Mouse (Mus musculus) intestine, embryonic 16.5 days (tissue): ENCODE measurements around the gene Camsap2. TPM values are rescaled to one million over a fixed set of nuclear protein-coding genes. Genes with fewer than 3 reads are reported as not detected.

Experiments used
- ATAC-seq: fragments of 200-750 bp; cut with Nextera tagmentation; 2 replicates; pipeline ENCODE4 v1.8.0; 2017; ENCODE audit warnings: moderate TSS enrichment, moderate library complexity
- H3K27ac ChIP-seq: fragments of 300-500 bp; sonication (generic); 2 replicates; pipeline ENCODE4 v1.5.1; 2014; ENCODE audit warnings: mild to moderate bottlenecking, low read length
- H3K27me3 ChIP-seq: fragments of 300-500 bp; sonication (generic); replicated peaks from 2 replicates; pipeline ENCODE4 v1.6.1; 2014; ENCODE audit warnings: low read length, control low read depth, mixed read lengths; ENCODE audit not compliant: control insufficient read depth, insufficient read depth
- H3K36me3 ChIP-seq: fragments of 300-500 bp; sonication (generic); 2 replicates; pipeline ENCODE4 v1.6.1; 2014; ENCODE audit warnings: low read length, control low read depth; ENCODE audit not compliant: control insufficient read depth, insufficient read depth
- H3K4me1 ChIP-seq: fragments of 300-500 bp; sonication (generic); 2 replicates; pipeline ENCODE4 v1.6.1; 2014; ENCODE audit warnings: low read length, control low read depth, mixed read lengths; ENCODE audit not compliant: control insufficient read depth, insufficient read depth
- H3K4me2 ChIP-seq: fragments of 300-500 bp; sonication (generic); 2 replicates; pipeline ENCODE4 v1.6.1; 2014; ENCODE audit warnings: low read depth, low read length, control low read depth
- H3K4me3 ChIP-seq: fragments of 300-500 bp; sonication (generic); 2 replicates; pipeline ENCODE4 v1.5.1; 2014; ENCODE audit warnings: mild to moderate bottlenecking, low read length
- H3K9ac ChIP-seq: fragments of 300-500 bp; sonication (generic); 2 replicates; pipeline ENCODE4 v1.6.1; 2014; ENCODE audit warnings: low read depth, low read length
- H3K9me3 ChIP-seq: fragments of 300-500 bp; sonication (generic); 2 replicates; pipeline ENCODE4 v1.6.1; 2016; ENCODE audit warnings: low read length, control low read depth; ENCODE audit not compliant: control insufficient read depth
- WGBS: fragments of 180-500 bp; shearing (Covaris S2); extraction: QIAGEN DNeasy Blood & Tissue Kit; methylation state at CpG from one replicate; pipeline ENCODE4 v1.1.7; 2014; 5-methylcytosine and 5-hydroxymethylcytosine counted together
- polyA plus RNA-seq: library from polyadenylated mRNA; unstranded; fragments of >200 nt; fragmentation: Nextera tagmentation; extraction: Ambion mirVana; gene quantifications from 2 replicates; pipeline ENCODE4 v1.2.1, GENCODE M21; 2015

The Camsap2 gene
- polyA plus RNA-seq, 1 experiment from 2014 or later = 3.9 TPM

- H3K27ac ChIP-seq = no peak overlapping the region
- ATAC-seq = no peak
- no peak overlapping the region for H3K9ac ChIP-seq
- H3K4me3 ChIP-seq = no peak overlapping the region
- WGBS = 85% methylated on average over 3 of the region's 3 CpGs
- H3K27me3 ChIP-seq = peaks cover 39% of the 10 kb centered on the region
- H3K4me2 ChIP-seq = no peak overlapping the region
- H3K4me1 ChIP-seq = no peaks in the 10 kb centered on the region
- no peaks in the 10 kb centered on the region for H3K36me3 ChIP-seq
- no peaks in the 10 kb centered on the region for H3K9me3 ChIP-seq
Observed at GRCm38 (mm10) chr1:136365986-136366385, 20.1 kb upstream of the Camsap2 start.

- peaks cover 40% of the 10 kb centered on the region for H3K27me3 ChIP-seq
- ATAC-seq = no peak
- 60% methylated on average over 19 of the region's 19 CpGs for WGBS
Observed at GRCm38 (mm10) chr1:136364711-136365110, 18.8 kb upstream of the Camsap2 start.

GRCm38 (mm10) chr1:136363035-136363434, 17.1 kb upstream of the Camsap2 start:
- 76% methylated on average over 6 of the region's 6 CpGs for WGBS
- no peak overlapping the region for H3K4me2 ChIP-seq
- H3K4me3 ChIP-seq = no peak overlapping the region
- no peaks in the 10 kb centered on the region for H3K4me1 ChIP-seq
- H3K27me3 ChIP-seq = peaks cover 45% of the 10 kb centered on the region
- H3K9me3 ChIP-seq = no peaks in the 10 kb centered on the region
- no peaks in the 10 kb centered on the region for H3K36me3 ChIP-seq
- H3K27ac ChIP-seq = no peak overlapping the region
- H3K9ac ChIP-seq = no peak overlapping the region
- no peak for ATAC-seq

More at GRCm38 (mm10) chr1:136364711-136365110, 18.8 kb upstream of the Camsap2 start:
- Histone ChIP-seq H3K4me3 (no peak overlapping the region), H3K9me3 (no peaks in the 10 kb centered on the region), H3K4me2 (no peak overlapping the region), H3K27ac (no peak overlapping the region), H3K36me3 (no peaks in the 10 kb centered on the region), H3K4me1 (no peaks in the 10 kb centered on the region), H3K9ac (no peak overlapping the region)

- Histone ChIP-seq H3K9me3 (no peaks in the 10 kb centered on the region), H3K27ac (no peak overlapping the region), H3K36me3 (no peaks in the 10 kb centered on the region), H3K27me3 (peaks cover 44% of the 10 kb centered on the region), H3K9ac (no peak overlapping the region), H3K4me3 (no peak overlapping the region), H3K4me1 (no peaks in the 10 kb centered on the region), H3K4me2 (no peak overlapping the region)
- 60% methylated on average over 8 of the region's 8 CpGs for WGBS
- ATAC-seq = no peak
Observed at GRCm38 (mm10) chr1:136362567-136362966, 16.7 kb upstream of the Camsap2 start.

- no peaks in the 10 kb centered on the region for H3K36me3 ChIP-seq
- H3K9ac ChIP-seq = no peak overlapping the region
- whole genome bisulfite sequencing = 63% methylated on average over 2 of the region's 2 CpGs
- H3K4me1 ChIP-seq = no peaks in the 10 kb centered on the region
- H3K4me2 ChIP-seq = no peak overlapping the region
- no peak overlapping the region for H3K27ac ChIP-seq
- no peaks in the 10 kb centered on the region for H3K9me3 ChIP-seq
- no peak overlapping the region for H3K4me3 ChIP-seq
- ATAC-seq = 0 out of 2 replicates have a peak, but pooled peaks have one; percentile 26
- H3K27me3 ChIP-seq = peaks cover 38% of the 10 kb centered on the region
Observed at GRCm38 (mm10) chr1:136361373-136361772, 15.5 kb upstream of the Camsap2 start.

- no peaks in the 10 kb centered on the region for H3K36me3 ChIP-seq
- no peaks in the 10 kb centered on the region for H3K9me3 ChIP-seq
- peaks cover 34% of the 10 kb centered on the region for H3K27me3 ChIP-seq
- no peak overlapping the region for H3K27ac ChIP-seq
- ATAC-seq = peak; percentile 82
- no peak overlapping the region for H3K9ac ChIP-seq
- H3K4me3 ChIP-seq = no peak overlapping the region
- H3K4me2 ChIP-seq = no peak overlapping the region
- no peaks in the 10 kb centered on the region for H3K4me1 ChIP-seq
- 61% methylated on average over 6 of the region's 6 CpGs for WGBS
Observed at GRCm38 (mm10) chr1:136360909-136361308, 15.0 kb upstream of the Camsap2 start.

GRCm38 (mm10) chr1:136358841-136359360, 13.0 kb upstream of the Camsap2 start:
- Histone ChIP-seq H3K27me3 (peaks cover 19% of the 10 kb centered on the region), H3K9ac (no peak overlapping the region), H3K4me1 (no peaks in the 10 kb centered on the region), H3K4me3 (no peak overlapping the region), H3K9me3 (no peaks in the 10 kb centered on the region), H3K4me2 (no peak overlapping the region), H3K27ac (no peak overlapping the region), H3K36me3 (no peaks in the 10 kb centered on the region)
- 58% methylated on average over 7 of the region's 7 CpGs for WGBS
- ATAC-seq = no peak

GRCm38 (mm10) chr1:136355651-136356050, 9.7 kb upstream of the Camsap2 start:
- no peak overlapping the region for H3K4me2 ChIP-seq
- H3K4me3 ChIP-seq = no peak overlapping the region
- peaks cover 8% of the 10 kb centered on the region for H3K27me3 ChIP-seq
- H3K4me1 ChIP-seq = no peaks in the 10 kb centered on the region; the same call in 1 of the 2 replicates
- 78% methylated on average over 4 of the region's 4 CpGs for WGBS
- H3K9me3 ChIP-seq = no peaks in the 10 kb centered on the region
- ATAC-seq = no peak
- no peak overlapping the region for H3K27ac ChIP-seq
- H3K9ac ChIP-seq = no peak overlapping the region
- no peaks in the 10 kb centered on the region for H3K36me3 ChIP-seq

- no peak overlapping the region for H3K4me3 ChIP-seq
- no peak for ATAC-seq
- peaks cover 6% of the 10 kb centered on the region for H3K4me1 ChIP-seq
- H3K9ac ChIP-seq = no peak overlapping the region
- no peak overlapping the region for H3K27ac ChIP-seq
- H3K9me3 ChIP-seq = no peaks in the 10 kb centered on the region
- H3K4me2 ChIP-seq = no peak overlapping the region
- H3K27me3 ChIP-seq = peaks cover 8% of the 10 kb centered on the region; the same call in 1 of the 2 replicates
- no peaks in the 10 kb centered on the region for H3K36me3 ChIP-seq
- WGBS = 39% methylated on average over 3 of the region's 3 CpGs
Observed at GRCm38 (mm10) chr1:136350699-136351200, 4.8 kb upstream of the Camsap2 start.

GRCm38 (mm10) chr1:136348137-136348536, 2.2 kb upstream of the Camsap2 start:
- peaks cover 8% of the 10 kb centered on the region; the same call in 1 of the 2 replicates for H3K27me3 ChIP-seq
- H3K9me3 ChIP-seq = no peaks in the 10 kb centered on the region
- no peaks in the 10 kb centered on the region for H3K36me3 ChIP-seq
- H3K27ac ChIP-seq = no peak overlapping the region
- H3K9ac ChIP-seq = no peak overlapping the region
- WGBS = 69% methylated on average over 5 of the region's 5 CpGs
- no peak overlapping the region for H3K4me2 ChIP-seq
- peaks cover 12% of the 10 kb centered on the region for H3K4me1 ChIP-seq
- H3K4me3 ChIP-seq = no peak overlapping the region
- ATAC-seq = no peak
